Mouse (Mus musculus) erythroid progenitor cell, adult 5-6 weeks (primary cell): ENCODE data around the gene Olfr638. TPM values are rescaled to one million over a fixed set of nuclear protein-coding genes. Genes with fewer than 3 reads are reported as not detected.
"Not testable (repeated sequence)": the region's sequence is repeated elsewhere in the genome, so short reads cannot be mapped to it uniquely, and the experiment has no call there.

Experiments used
- ATAC-seq: replicated peaks from 2 replicates; pipeline ENCODE4 v1.8.0; 2016; ENCODE audit warnings: moderate number of reproducible peaks, mild to moderate bottlenecking, moderate TSS enrichment, inconsistent platforms; ENCODE audit not compliant: poor library complexity, low FRiP score, severe bottlenecking
- total RNA-seq, 2 experiments: library from RNA; stranded (forward) in 1 of 2; stranded (reverse) in 1 of 2; fragments of 150-400 nt in 1 of 2; fragments of 186-747, 209-891 nt in 1 of 2; gene quantifications; 2 replicates each; pipeline versions ENCODE4 v1.2.3 to v1.2.4; 2015 to 2017; ENCODE audit warnings: low replicate concordance in 2 of 2

Gene Olfr638
- total RNA-seq (2015; ENCODE audit: low replicate concordance) = not detected in 2 replicates
- total RNA-seq (2017; ENCODE audit: low replicate concordance) = not detected in 2 replicates

- ATAC-seq = no peak
Measured at GRCm38 (mm10) chr7:103998446-103998845, at the start of gene Olfr638. Gene Olfr638, plus strand, starts transcription at chr7:103998746.

- not testable (repeated sequence) for ATAC-seq
Measured at GRCm38 (mm10) chr7:103966873-103967272, 31.7 kb upstream of the Olfr638 start.

GRCm38 (mm10) chr7:103970852-103971251, 27.7 kb upstream of the Olfr638 start, which contains the start of gene Olfr635:
Gene Olfr635, plus strand, starts transcription at chr7:103971152.
- ATAC-seq = no peak

DNA sequence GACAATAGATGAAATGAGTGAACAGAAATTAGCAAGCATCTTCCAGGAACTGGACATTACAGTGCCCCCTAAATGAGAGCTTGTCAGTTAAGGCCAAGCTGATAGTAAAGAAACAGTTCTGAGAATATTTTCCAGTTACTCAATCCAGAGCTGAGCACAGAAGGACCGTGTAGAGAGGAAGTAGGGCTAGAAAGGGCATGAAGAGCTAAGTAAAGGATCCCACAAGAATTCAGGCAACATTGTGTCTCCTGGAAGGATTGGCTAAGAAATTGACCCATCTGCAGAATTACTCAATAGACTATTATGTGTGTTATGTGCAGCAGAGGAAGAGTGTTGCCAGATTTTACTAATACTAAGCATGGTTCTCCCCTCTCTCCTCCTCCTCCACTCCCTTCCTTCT, 26.8 kb upstream of the Olfr638 start:
- no peak for ATAC-seq

GRCm38 (mm10) chr7:103999124-103999523, 578 bp downstream of the Olfr638 start:
- ATAC-seq = no peak

- no peak for ATAC-seq
Measured at GRCm38 (mm10) chr7:104017203-104017602, 18.7 kb downstream of the Olfr638 start, which contains the start of gene Olfr639. Gene Olfr639, minus strand, starts transcription at chr7:104017303.

DNA sequence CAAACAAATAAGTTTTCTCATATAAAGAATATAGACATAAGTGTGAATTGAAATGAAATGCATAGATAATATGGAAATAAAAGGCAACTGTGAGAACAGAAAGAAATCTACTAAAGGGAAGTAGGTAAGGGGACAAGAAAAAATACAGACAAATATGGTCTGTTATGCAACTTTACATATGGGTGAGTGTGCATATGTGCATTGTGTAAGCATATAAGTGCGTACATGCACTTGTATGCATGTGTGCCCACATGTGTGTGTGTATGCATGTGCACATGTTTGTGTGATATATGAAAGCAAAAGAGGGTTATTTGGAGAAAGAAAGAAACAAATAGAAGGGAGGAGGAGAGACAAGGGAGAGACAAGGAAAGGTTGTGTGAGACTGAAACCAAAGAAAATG, 20.4 kb downstream of the Olfr638 start:
- ATAC-seq = no peak

GRCm38 (mm10) chr7:104021651-104022050, 23.1 kb downstream of the Olfr638 start:
- no peak for ATAC-seq

DNA sequence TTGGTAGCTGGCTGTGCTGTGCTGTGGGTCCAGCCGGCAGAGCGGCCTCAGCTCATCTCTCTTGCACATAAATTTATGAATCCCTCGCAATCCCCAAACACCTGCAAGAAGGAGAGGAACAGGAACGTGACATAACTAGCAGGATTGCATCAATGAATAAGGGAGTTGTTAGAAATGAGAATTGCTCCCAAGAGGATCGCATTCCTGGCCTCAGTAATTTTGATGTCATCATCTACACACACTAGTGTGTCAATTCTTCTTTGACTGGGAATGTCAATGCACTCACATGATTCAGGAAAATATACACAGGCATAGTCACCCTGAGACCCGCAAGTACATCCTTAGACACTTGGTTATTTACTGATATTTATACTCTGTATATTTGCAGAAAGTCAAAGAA, 26.9 kb downstream of the Olfr638 start, which contains the start of gene Olfr640:
TSS of gene Olfr640 (minus strand) at position 101 of the 400 bp plus-strand sequence.
- ATAC-seq = no peak

DNA sequence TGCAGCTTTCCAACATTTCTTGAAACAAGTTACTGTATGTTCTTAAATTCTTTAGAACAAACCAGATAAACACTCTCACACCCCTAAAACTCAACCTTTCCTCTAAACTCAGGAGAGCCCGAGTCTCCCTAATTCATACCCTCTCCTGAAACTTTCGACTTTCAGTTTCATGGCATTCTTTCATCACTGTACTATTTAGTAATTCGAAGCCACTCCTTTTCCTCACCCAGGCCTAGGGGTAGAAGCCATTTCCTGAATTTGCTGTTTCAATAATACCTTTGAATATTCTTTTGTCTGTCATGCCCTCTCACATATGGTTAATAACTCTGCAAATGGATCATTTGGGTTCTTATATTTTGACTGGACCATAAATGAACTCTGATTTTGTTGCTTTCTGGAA, 28.4 kb downstream of the Olfr638 start:
- no peak for ATAC-seq

DNA sequence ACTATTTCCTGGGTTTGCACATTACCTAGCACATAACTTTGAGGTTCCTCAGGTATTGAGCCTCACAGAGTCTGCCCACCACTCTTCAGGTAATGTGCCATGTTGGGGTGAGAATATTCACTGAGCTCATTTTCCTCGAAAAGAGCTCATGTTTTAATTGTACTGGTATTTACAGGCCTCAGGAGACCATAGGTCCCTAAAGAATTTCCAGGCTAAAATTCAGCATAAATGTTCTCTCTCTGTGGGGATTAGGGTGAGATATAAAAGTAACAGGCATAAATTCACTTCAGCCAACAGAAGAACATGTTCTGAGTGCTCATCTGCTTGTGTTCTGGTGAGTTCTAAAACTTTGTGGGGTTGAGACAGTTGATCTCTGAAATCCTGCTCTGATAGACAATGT, 36.6 kb downstream of the Olfr638 start, which contains the start of gene Olfr641:
TSS of gene Olfr641 (plus strand) at position 301 of the 400 bp plus-strand sequence.
- no peak for ATAC-seq

DNA sequence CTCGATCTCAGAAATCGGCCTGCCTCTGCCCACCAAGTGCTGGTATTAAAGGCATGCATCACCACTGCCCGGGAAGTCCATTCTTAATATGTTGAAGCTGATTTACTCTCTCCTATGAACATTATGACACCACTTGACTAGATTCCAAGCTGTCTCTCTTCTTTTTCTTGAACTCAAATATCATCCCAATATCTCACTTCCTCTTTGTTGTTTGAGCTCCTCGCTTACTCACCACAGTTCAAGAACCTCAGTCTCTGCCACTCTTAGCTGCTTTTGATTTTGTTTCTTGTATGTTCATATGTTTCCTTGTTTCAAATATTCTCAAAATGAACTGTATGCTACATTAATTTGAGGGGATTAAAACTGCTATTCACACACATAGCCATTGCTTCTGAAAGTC, 52.2 kb downstream of the Olfr638 start:
- ATAC-seq = no peak

DNA sequence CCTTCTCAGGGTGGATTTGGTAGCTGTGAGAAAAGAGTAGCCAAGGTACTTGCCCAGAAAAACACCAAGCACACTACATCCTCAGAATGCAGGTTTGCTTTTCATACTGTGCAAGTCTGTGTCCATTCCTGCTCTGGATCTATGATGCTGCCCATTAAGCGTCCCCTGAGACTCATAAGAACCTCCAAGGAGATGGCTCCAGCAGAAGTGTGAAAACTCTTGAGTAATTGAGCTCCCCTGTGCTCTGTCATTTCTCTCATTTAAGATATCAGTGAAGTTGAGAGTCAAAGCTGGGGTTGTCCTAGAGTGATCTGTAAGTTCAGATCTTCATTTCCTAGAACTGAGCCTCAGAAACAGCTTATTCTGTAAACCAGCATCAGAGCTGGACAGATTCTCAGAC, 54.0 kb downstream of the Olfr638 start, which contains the start of gene Olfr642:
TSS of gene Olfr642 (minus strand) at position 101 of the 400 bp plus-strand sequence.
- no peak for ATAC-seq

Other genes starting within 250 kb of the Olfr638 start
Only the 30 nearest of the 33 such genes appear.
- gene Olfr68, start 219.0 kb upstream of the Olfr638 start, total RNA-seq (2015; ENCODE audit: low replicate concordance) = 2.9 TPM in 1 of 2 replicates, not detected in the other
- gene Olfr68, start 219.0 kb upstream of the Olfr638 start, total RNA-seq (2017; ENCODE audit: low replicate concordance) = 0.83 and 2.8 TPM in 2 replicates
- gene Olfr67, start 206.9 kb upstream of the Olfr638 start, total RNA-seq (2015; ENCODE audit: low replicate concordance) = 0.84 TPM in 1 of 2 replicates, not detected in the other
- gene Olfr67, start 206.9 kb upstream of the Olfr638 start, total RNA-seq (2017; ENCODE audit: low replicate concordance) = 1.5 and 3.3 TPM in 2 replicates
- gene Hbb-bt, start 184.8 kb upstream of the Olfr638 start, total RNA-seq (2015; ENCODE audit: low replicate concordance) = 26,042 and 29,427 TPM in 2 replicates
- 7,139 and 8,294 TPM in 2 replicates for gene Hbb-bt, start 184.8 kb upstream of the Olfr638 start, total RNA-seq (2017; ENCODE audit: low replicate concordance)
- gene Hbb-bs, start 170.7 kb upstream of the Olfr638 start, total RNA-seq (2015; ENCODE audit: low replicate concordance) = 118,402 and 120,100 TPM in 2 replicates
- gene Hbb-bs, start 170.7 kb upstream of the Olfr638 start, total RNA-seq (2017; ENCODE audit: low replicate concordance) = 41,622 and 62,915 TPM in 2 replicates
- not detected in 2 replicates for gene Hbb-bh2, start 158.2 kb upstream of the Olfr638 start, total RNA-seq (2015; ENCODE audit: low replicate concordance)
- not detected in 2 replicates for gene Hbb-bh2, start 158.2 kb upstream of the Olfr638 start, total RNA-seq (2017; ENCODE audit: low replicate concordance)
- not detected in 2 replicates for gene Hbb-bh1, start 155.6 kb upstream of the Olfr638 start, total RNA-seq (2015; ENCODE audit: low replicate concordance)
- not detected in 2 replicates for gene Hbb-bh1, start 155.6 kb upstream of the Olfr638 start, total RNA-seq (2017; ENCODE audit: low replicate concordance)
- gene Hbb-y, start 145.5 kb upstream of the Olfr638 start, total RNA-seq (2015; ENCODE audit: low replicate concordance) = not detected in 2 replicates
- not detected in 2 replicates for gene Hbb-y, start 145.5 kb upstream of the Olfr638 start, total RNA-seq (2017; ENCODE audit: low replicate concordance)
- not detected in 2 replicates for gene Olfr66, start 112.5 kb upstream of the Olfr638 start, total RNA-seq (2015; ENCODE audit: low replicate concordance)
- not detected in 2 replicates for gene Olfr66, start 112.5 kb upstream of the Olfr638 start, total RNA-seq (2017; ENCODE audit: low replicate concordance)
- gene Olfr64, start 104.3 kb upstream of the Olfr638 start, total RNA-seq (2015; ENCODE audit: low replicate concordance) = not detected in 2 replicates
- gene Olfr64, start 104.3 kb upstream of the Olfr638 start, total RNA-seq (2017; ENCODE audit: low replicate concordance) = not detected in 2 replicates
- gene Olfr65, start 95.3 kb upstream of the Olfr638 start, total RNA-seq (2015; ENCODE audit: low replicate concordance) = not detected in 2 replicates
- not detected in 2 replicates for gene Olfr65, start 95.3 kb upstream of the Olfr638 start, total RNA-seq (2017; ENCODE audit: low replicate concordance)
- gene Olfr631, start 69.9 kb upstream of the Olfr638 start, total RNA-seq (2015; ENCODE audit: low replicate concordance) = not detected in 2 replicates
- gene Olfr631, start 69.9 kb upstream of the Olfr638 start, total RNA-seq (2017; ENCODE audit: low replicate concordance) = not detected in 2 replicates
- gene Olfr632, start 64.4 kb upstream of the Olfr638 start, total RNA-seq (2015; ENCODE audit: low replicate concordance) = not detected in 2 replicates
- gene Olfr632, start 64.4 kb upstream of the Olfr638 start, total RNA-seq (2017; ENCODE audit: low replicate concordance) = not detected in 2 replicates
- gene Olfr633, start 54.3 kb upstream of the Olfr638 start, total RNA-seq (2015; ENCODE audit: low replicate concordance) = not detected in 2 replicates
- 0.15 TPM in 1 of 2 replicates, not detected in the other for gene Olfr633, start 54.3 kb upstream of the Olfr638 start, total RNA-seq (2017; ENCODE audit: low replicate concordance)
- not detected in 2 replicates for gene Olfr635, start 27.6 kb upstream of the Olfr638 start, total RNA-seq (2015; ENCODE audit: low replicate concordance)
- not detected in 2 replicates for gene Olfr635, start 27.6 kb upstream of the Olfr638 start, total RNA-seq (2017; ENCODE audit: low replicate concordance)
- gene Olfr639, start 18.6 kb downstream of the Olfr638 start, total RNA-seq (2015; ENCODE audit: low replicate concordance) = not detected in 2 replicates
- not detected in 2 replicates for gene Olfr639, start 18.6 kb downstream of the Olfr638 start, total RNA-seq (2017; ENCODE audit: low replicate concordance)
- gene Olfr640, start 26.8 kb downstream of the Olfr638 start, total RNA-seq (2015; ENCODE audit: low replicate concordance) = not detected in 2 replicates
- gene Olfr640, start 26.8 kb downstream of the Olfr638 start, total RNA-seq (2017; ENCODE audit: low replicate concordance) = not detected in 2 replicates
- not detected in 2 replicates for gene Olfr641, start 36.7 kb downstream of the Olfr638 start, total RNA-seq (2015; ENCODE audit: low replicate concordance)
- gene Olfr641, start 36.7 kb downstream of the Olfr638 start, total RNA-seq (2017; ENCODE audit: low replicate concordance) = not detected in 2 replicates
- gene Olfr642, start 53.9 kb downstream of the Olfr638 start, total RNA-seq (2015; ENCODE audit: low replicate concordance) = not detected in 2 replicates
- gene Olfr642, start 53.9 kb downstream of the Olfr638 start, total RNA-seq (2017; ENCODE audit: low replicate concordance) = not detected in 2 replicates
- gene 4930516K23Rik, start 62.7 kb downstream of the Olfr638 start, total RNA-seq (2015; ENCODE audit: low replicate concordance) = not detected in 2 replicates
- not detected in 2 replicates for gene 4930516K23Rik, start 62.7 kb downstream of the Olfr638 start, total RNA-seq (2017; ENCODE audit: low replicate concordance)
- gene Olfr644, start 73.1 kb downstream of the Olfr638 start, total RNA-seq (2015; ENCODE audit: low replicate concordance) = not detected in 2 replicates
- not detected in 2 replicates for gene Olfr644, start 73.1 kb downstream of the Olfr638 start, total RNA-seq (2017; ENCODE audit: low replicate concordance)
- gene Olfr645, start 86.7 kb downstream of the Olfr638 start, total RNA-seq (2015; ENCODE audit: low replicate concordance) = not detected in 2 replicates
- gene Olfr645, start 86.7 kb downstream of the Olfr638 start, total RNA-seq (2017; ENCODE audit: low replicate concordance) = not detected in 2 replicates
- gene Olfr646, start 106.1 kb downstream of the Olfr638 start, total RNA-seq (2015; ENCODE audit: low replicate concordance) = not detected in 2 replicates
- not detected in 2 replicates for gene Olfr646, start 106.1 kb downstream of the Olfr638 start, total RNA-seq (2017; ENCODE audit: low replicate concordance)
- not detected in 2 replicates for gene Ubqln5, start 131.1 kb downstream of the Olfr638 start, total RNA-seq (2015; ENCODE audit: low replicate concordance)
- not detected in 2 replicates for gene Ubqln5, start 131.1 kb downstream of the Olfr638 start, total RNA-seq (2017; ENCODE audit: low replicate concordance)
- not detected in 2 replicates for gene Olfr643, start 138.7 kb downstream of the Olfr638 start, total RNA-seq (2015; ENCODE audit: low replicate concordance)
- not detected in 2 replicates for gene Olfr643, start 138.7 kb downstream of the Olfr638 start, total RNA-seq (2017; ENCODE audit: low replicate concordance)
- not detected in 2 replicates for gene Ubqln3, start 144.5 kb downstream of the Olfr638 start, total RNA-seq (2015; ENCODE audit: low replicate concordance)
- gene Ubqln3, start 144.5 kb downstream of the Olfr638 start, total RNA-seq (2017; ENCODE audit: low replicate concordance) = not detected in 2 replicates
- not detected in 2 replicates for gene Ubqlnl, start 151.8 kb downstream of the Olfr638 start, total RNA-seq (2015; ENCODE audit: low replicate concordance)
- gene Ubqlnl, start 151.8 kb downstream of the Olfr638 start, total RNA-seq (2017; ENCODE audit: low replicate concordance) = not detected in 2 replicates
- gene Olfm5, start 166.1 kb downstream of the Olfr638 start, total RNA-seq (2015; ENCODE audit: low replicate concordance) = not detected in 2 replicates
- not detected in 2 replicates for gene Olfm5, start 166.1 kb downstream of the Olfr638 start, total RNA-seq (2017; ENCODE audit: low replicate concordance)
- 0.72 and 1.3 TPM in 2 replicates for gene Olfr648, start 184.6 kb downstream of the Olfr638 start, total RNA-seq (2015; ENCODE audit: low replicate concordance)
- 0.68 TPM in 1 of 2 replicates, not detected in the other for gene Olfr648, start 184.6 kb downstream of the Olfr638 start, total RNA-seq (2017; ENCODE audit: low replicate concordance)
- gene Olfr649, start 197.2 kb downstream of the Olfr638 start, total RNA-seq (2015; ENCODE audit: low replicate concordance) = not detected in 2 replicates
- 0.83 TPM in 1 of 2 replicates, not detected in the other for gene Olfr649, start 197.2 kb downstream of the Olfr638 start, total RNA-seq (2017; ENCODE audit: low replicate concordance)
- 1.7 TPM in 1 of 2 replicates, not detected in the other for gene Trim6, start 220.0 kb downstream of the Olfr638 start, total RNA-seq (2015; ENCODE audit: low replicate concordance)
- not detected in 2 replicates for gene Trim6, start 220.0 kb downstream of the Olfr638 start, total RNA-seq (2017; ENCODE audit: low replicate concordance)